Mouse (Mus musculus): Measurements from ENCODE around the gene Dusp27.

Dusp27 gene

DNA sequence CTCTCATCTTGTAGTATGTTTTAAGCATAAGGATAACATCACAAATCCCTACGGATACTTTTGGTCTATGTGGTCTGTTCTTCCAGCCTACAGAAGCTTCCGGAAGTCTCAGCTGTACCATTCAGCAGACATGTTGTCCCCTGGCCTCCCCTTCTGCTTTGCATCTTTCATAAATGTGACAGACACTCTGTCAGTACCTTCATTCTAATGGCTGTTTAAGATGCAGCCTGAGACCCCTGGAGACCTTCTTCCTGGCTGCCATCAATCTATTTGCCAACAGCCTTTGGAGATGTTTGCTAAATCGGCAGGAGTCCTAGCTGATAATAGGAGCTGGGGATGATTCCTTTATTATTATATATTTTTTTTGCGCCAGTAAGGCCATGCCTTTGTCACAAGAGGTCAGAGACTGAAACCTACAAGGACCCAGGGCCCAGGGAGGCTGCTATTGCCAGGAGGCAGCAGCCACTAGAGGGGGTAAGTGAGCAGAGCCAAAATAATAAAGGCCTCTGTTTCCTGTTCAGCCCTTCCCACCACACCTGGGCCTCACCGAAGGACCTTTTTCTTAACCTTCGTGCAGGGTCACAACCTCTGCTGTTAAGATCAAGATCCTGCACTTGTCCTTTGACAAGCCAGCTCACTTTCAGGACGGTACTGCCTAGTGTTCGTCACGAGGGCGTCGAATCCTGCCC, 24.7 kb downstream of the Dusp27 start:
- peak; percentile 89 for DNase-seq (ENCODE audit: low read depth, low spot score)

DNA sequence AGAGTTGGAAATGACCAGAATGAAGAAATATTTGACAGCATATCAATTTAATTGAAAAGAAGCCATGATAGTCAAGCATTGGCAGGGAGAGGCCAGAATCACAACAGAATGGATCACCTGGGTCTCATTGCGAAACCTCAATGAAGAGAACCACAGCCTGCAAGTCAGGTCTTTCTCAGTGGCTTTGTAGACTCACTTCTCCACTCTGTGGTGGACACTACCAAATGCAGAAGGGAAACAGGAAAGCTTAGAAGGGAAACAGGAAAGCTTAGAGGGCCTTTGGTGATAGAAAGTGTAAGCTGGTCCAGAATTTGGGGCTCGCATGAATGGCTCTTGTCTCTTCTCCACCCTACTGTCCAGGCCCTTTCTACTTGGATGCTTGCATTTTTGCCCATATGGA, 29.6 kb downstream of the Dusp27 start:
- DNase-seq (ENCODE audit: low read depth, low spot score), result no peak

DNA sequence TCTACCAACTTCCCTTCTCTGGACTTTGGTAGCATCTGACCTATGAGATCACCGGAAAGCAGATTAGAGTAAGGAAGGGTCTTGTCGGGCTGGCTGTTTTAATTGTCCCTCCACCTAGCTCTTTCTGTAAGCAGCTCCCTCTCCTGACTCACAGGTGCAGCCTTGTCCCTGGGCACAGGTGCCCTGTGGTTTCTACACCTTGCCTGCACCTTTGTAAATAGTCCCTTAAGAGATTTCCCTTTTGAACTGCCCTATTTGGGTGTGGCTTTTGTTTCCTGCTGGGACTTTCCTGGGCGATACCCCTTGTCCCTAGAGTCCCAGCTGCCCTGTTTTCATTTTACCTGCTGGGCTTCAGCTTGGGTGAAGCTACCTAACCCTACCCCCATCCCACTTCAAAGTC, 33.3 kb downstream of the Dusp27 start:
- DNase-seq (ENCODE audit: low read depth, low spot score), result no peak

DNA sequence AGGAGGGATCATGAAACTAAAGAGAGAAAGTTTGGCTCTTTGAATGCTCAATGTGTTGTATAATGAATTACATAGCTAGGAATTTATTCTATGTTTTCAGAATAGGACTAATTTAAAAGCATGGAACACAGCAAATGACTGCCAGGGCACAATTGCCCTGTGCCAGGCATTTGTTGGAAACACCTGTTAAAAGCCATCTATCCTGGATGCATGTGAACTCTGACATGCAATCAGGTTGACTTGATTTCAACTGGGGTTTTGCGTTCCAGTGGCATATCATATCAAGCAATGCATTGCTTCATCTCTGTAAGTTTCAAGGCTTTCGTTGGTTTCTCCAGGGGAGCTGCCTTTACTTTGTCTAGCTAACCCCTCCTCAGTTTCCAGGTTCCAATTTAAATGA, 37.4 kb downstream of the Dusp27 start:
- DNase-seq (ENCODE audit: low read depth, low spot score), result no peak

DNA sequence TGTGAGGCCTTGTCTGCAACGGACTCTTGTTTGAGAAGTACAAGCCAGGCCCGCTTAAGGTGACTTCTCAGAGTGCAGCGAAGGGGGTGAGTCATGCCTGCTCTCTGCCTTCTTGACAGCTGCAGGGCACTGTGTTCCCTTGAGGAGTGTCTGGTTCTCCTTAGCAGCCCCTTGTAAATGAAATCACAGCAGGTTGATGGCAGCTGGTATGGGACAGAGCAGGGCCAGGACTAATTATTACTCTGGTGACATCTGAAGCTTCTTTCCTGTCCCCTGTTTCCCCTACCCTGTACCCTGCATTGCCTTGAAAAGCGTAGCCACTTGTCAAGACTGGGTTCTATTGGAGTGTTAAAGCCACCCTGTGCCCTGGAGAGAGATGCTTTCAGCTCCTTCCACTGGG, 38.0 kb downstream of the Dusp27 start:
- no peak for DNase-seq (ENCODE audit: low read depth, low spot score)

DNA sequence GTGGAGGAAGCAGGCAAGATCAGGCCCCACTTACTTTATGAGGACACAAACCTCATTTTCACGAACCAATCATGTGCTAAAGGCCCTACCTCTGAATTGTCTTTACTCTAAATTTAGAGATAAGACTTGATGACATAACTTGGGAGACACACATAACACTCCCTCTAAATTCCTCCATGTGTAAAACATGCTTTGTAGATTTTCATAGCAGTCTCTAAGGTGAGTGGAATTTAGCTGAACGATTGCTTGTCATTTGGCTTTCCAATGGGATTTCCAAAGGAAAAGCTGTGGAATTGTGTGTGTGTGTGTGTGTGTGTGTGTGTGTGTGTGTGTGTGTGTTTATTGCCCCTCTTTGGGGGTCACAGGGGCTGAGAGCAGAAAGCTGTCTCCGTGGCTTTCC, 38.4 kb downstream of the Dusp27 start:
- DNase-seq (ENCODE audit: low read depth, low spot score), result no peak

DNA sequence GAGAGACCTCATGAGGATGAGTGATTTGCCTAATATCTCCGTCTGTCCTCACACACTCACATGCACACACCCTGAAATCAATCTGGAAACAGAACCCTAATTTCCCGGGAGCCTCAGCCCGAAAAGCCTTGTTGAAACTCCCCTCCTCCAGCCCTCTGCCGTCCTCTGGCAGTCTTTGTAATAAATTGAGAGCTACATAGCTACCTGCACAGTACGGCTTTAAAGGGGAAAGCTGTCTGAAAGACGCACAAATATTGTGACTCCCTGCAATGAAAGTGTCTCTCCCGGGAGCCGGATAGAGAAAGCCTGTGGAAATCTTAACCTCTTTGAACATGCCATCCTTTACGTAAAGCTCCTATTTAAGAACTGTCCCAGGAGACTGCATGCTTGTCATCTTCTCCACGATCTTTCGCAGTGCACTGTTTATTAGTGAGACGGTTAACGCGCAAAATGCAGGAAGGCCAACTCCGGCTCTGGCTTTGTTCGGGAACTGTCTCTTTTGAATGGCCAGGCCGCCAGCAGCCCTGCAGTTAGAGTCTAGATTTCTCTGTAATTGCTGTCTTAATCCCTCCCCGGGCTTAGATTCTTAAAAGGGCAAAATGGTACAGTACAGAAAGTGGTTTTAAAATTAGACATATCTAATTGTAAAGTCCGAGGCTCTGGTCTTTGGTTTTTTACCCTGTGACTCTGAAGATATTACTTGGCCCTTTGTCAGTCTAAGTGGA, 39.1 kb downstream of the Dusp27 start:
- no peak for DNase-seq (ENCODE audit: low read depth, low spot score)

DNA sequence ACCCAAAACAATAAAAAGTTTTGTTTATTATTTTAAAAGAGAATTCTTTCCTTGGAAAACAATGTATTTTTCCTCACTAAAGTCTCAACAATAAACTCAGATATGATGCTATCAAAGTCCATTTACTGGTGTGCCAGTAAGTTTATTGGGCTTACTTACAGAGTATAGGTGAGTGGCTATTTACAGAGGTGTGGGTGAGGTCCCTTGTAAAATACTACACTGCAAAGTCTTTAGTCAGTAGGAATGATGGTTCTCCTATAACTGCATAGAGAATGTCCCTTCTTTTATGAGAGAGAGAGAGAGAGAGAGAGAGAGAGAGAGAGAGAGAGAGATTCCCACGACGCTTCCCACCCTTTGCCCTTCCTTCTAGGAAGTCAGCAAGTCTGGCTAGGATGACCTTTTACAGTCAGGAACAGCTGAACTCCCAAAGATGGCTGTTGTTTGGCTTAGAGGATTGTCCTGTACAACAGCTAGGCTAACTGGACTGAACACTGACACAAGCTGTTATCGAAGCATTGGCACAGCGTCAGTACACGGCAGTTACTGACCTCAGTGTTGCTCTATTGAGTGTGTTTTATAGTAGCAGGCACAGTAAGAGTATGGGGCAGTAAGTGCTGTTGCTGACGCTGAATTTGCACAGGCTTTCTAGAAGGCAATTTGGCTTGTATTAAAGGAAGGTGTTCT, 50.5 kb downstream of the Dusp27 start:
- DNase-seq (ENCODE audit: low read depth, low spot score), result no peak

DNA sequence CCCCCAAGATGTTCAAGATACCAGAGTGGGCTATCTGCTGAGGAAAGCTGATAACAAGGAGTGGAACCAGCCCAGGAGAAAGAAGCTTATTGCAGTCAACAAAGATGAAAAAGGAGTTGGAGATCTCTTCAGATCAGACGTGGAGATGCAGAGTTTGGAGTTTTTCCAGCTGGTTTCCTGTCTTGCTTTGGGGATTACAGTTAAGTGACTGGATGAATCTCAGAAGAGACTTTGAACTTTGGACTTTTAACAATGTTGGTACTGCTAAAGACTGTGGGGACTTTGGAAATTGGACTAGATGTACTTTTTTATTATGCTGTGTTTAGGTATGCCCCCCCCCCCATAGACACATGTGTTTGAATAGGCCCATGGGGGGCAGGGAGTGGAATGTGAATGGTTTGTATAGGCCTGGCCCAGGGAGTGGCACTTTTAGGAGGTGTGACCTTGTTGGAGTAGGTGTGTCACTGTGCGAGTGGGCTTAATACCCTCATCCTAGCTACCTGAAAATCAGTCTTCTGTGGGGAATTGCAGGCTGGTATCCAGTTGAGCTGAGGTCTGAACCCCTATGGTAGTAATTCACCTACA, 59.8 kb downstream of the Dusp27 start:
- no peak for DNase-seq (ENCODE audit: low read depth, low spot score)

DNA sequence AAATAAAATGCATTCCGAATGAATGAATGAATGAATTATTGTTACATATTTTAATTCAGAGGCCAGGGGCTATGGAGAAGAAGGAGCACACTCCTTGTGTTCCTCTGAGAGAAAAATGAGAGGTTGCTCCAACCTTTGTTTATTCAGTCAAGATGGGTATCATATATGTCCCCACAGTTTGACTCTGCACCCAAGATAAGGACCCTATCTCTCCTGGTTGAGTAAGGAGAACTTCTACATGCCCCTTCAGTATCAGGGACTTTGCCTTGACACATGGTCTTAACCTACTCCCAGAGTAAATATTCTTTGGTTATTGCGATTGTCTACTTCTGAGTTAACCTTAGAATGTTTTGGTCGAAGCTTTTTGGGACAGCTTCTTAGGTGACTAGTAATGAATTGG, 63.9 kb downstream of the Dusp27 start:
- no peak for DNase-seq (ENCODE audit: low read depth, low spot score)

DNA sequence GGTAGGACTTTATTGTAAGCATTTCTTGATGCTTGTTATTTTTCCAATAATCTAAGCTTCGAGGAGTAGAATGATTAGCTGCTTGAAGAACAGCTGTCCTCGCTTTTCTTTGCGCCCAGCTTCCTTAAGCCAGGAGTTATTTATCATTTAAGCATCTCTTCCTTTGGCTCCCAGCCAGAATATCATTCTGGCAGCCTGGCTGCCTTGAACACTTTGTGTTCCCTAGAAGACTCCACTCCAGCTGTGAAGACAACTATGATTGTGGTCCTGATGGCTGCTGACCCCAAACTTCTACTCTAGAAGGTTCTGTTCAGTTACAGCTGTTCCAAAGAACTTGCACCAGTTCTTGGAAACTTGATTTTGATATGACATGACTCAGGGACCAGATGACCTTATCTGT, 66.2 kb downstream of the Dusp27 start:
- no peak for DNase-seq (ENCODE audit: low read depth, low spot score)

DNA sequence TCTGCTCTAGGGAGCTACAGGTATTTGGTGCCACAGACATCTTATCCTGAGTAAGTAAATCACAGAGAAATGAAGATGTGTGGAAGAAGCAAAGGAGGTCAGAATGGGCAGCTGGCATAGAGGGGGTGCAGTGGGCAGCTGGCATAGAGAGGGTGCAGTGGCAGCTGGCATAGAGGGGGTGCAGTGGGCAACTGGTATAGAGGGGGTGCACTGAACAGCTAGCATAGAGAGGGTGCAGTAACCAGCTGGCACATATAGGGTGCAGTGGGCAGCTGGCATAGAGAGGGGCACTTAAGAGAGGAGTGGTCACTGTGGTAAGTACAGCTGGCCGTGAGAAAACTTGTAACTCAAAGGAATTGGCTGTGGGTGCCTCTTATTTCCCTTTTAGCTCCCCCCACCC, 67.3 kb downstream of the Dusp27 start:
- DNase-seq (ENCODE audit: low read depth, low spot score), result no peak

DNA sequence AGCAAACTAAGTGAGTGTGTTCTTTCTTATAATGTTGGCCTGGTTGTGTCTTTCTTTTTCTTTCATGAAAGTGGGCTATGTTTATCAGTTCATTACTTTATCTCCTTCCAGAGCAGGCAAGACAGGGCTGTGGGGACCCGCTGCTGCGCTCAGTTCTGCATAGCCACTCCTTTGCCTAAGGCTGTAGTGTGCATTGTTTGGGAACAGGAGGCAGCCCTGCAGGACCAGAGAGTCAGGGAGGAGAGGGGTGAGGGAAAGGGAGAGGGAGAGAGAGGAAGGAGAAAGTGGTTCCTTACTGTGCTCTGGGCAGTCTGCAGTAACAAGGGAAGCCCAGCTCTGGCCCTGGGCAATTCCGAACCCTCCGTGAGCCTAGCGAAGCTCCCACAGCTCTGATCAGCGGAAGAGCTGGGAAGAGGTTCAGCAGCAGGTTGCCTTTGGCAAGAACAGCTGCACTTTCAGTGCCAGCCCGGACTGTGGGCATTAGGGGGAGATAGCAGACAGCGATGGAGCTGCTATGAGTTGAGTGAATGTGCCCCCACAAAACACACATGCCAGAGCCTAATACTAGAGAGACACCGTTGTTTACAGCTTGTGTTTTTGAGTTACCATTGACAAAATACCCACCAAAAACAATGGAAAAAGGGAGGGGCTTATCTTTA, 71.5 kb downstream of the Dusp27 start:
- peak; percentile 78 for DNase-seq (ENCODE audit: low read depth, low spot score)

DNA sequence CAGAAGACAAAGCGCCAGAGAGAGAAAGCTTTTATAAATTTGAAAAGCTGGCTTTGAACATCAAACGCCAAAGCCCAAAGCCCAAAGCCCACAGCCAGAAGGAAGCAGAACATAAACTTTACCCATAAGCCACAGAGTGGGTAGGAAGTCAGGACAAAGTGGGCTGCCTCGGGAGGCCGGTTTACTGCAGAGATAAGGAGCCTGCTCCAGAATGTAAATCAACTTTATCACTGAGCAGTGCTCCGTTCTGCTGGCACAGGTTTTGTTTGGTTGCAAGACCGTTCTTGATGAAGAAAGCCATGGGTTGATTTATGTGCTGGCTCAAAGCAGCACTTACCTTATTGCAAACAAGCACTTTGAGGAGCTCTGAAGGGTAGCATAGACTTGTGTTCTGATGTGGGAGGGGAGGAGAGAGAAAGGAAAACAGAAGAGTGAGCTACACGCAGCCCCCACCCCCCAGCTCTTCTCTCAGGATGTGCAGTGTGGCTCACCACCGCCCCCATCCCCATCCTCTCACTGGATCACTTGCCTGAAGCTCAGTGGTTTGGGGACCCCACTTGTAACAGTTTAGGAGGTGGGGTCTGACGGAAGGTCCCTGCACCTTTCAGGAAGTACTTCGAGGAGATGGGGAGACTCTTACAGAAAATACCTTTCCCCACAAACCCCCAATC, 74.3 kb downstream of the Dusp27 start:
- DNase-seq (ENCODE audit: low read depth, low spot score), result no peak

DNA sequence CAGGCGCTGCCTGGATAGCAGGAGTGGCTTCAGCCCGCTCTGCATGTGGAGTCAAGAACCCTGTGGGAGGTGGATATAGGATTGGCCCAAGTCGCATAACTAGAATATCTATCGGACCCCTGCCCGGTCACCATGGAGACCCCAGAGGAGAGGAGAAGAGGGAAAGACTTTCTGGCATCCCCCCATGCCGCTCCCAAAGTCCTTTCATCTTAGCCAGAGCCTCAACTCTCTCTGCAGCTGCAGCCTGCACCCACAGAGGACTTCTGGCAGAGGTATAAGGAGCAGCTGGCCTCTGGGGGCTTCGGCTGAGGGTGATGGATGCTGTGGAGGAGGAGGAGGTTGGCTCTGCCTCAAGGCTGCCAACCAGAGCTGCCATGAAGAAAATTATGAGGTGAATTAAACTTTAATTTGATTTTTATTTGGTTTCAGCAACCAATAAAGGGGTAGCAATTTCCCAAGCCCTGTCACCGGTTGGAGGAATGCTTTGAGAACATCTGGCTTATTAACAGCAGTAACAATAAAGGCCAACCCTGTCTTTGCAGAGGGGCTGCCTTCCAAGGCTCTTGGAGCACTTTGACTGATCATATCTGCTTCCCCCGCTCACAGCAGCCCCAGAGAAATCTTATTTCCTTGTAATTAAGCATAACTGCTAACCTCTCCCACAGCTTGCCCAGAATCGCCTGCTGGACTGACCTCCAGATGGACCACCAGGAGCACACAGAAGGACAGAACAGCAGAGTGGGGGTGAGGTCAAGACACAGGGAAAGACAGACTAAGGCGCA, 78.5 kb downstream of the Dusp27 start:
- DNase-seq (ENCODE audit: low read depth, low spot score), result peak; percentile 58

DNA sequence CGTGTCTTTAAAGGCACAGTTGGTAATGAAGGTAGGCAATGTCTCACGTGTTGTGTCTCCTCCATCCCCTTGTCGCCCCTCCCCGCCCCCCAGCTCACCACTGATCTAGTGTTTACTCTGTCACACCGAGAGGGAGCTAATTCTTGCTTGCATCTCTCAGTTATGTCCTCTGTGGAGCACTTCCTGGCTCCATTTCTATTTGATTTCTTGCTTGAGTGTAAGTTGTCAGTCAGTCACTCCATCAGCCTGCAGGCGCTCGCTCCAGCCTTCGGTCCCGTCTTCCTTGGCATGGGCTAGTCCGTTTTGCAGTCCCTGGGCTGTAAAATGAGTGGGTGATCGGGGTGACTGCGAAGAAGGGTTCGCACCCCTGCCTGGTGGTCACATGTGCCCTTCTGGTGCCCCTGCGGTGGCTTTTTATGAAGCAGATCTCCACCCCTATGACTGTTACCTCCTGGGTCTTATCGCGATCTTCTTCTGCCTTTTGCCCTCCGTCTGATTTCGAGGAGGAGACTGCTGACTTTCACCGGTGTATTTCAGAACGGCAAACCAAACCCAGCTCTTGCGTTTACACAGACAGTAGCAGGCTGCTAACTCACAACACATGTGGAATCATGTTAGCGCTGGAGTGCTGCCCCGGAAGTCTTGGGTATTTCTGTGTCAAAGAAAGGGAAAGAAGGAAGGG, 79.4 kb downstream of the Dusp27 start:
- DNase-seq (ENCODE audit: low read depth, low spot score), result peak; percentile 23
